Mouse (Mus musculus) ES-E14 (cell line): Measurements from ENCODE around the gene Fam83f. TPM values are rescaled to one million over a fixed set of nuclear protein-coding genes. Genes with fewer than 3 reads are reported as not detected.

Experiments used
- DNase-seq: peaks from one replicate; pipeline ENCODE4 v3.0.0-alpha.2; 2013; ENCODE audit warnings: low read depth, low spot score
- H3K27ac ChIP-seq: 2 replicates; pipeline ENCODE4 v1.5.1; 2012; ENCODE audit warnings: low read depth, mild to moderate bottlenecking, low read length, moderate library complexity, mixed read lengths; ENCODE audit not compliant: poor library complexity, insufficient read depth, severe bottlenecking
- H3K36me3 ChIP-seq: 2 replicates; pipeline ENCODE4 v1.6.1; 2012; ENCODE audit warnings: mild to moderate bottlenecking, low read length, moderate library complexity, mixed read lengths; ENCODE audit not compliant: control insufficient read depth, poor library complexity, insufficient read depth, severe bottlenecking
- H3K4me1 ChIP-seq, 2 experiments: fragments of 150-350 bp in 1 of 2; sonication (generic) in 1 of 2; 2 replicates each; pipeline ENCODE4 v1.6.1; 2012; ENCODE audit warnings: low read length in 2 of 2, mild to moderate bottlenecking in 1 of 2, mixed read lengths in 1 of 2; ENCODE audit not compliant: control insufficient read depth in 2 of 2, insufficient read depth in 2 of 2, poor library complexity in 1 of 2
- H3K4me3 ChIP-seq, 2 experiments: fragments of 150-350 bp in 1 of 2; sonication (generic) in 1 of 2; 2 replicates each; pipeline ENCODE4 v1.5.1; 2012; ENCODE audit warnings: low read length in 2 of 2, low read depth in 1 of 2, mild to moderate bottlenecking in 1 of 2, mixed read lengths in 1 of 2; ENCODE audit not compliant: insufficient read depth in 1 of 2, poor library complexity in 1 of 2, severe bottlenecking in 1 of 2
- H3K9ac ChIP-seq: 2 replicates; pipeline ENCODE4 v1.6.1; 2012; ENCODE audit warnings: low read depth, mild to moderate bottlenecking, low read length, mixed read lengths; ENCODE audit not compliant: poor library complexity, insufficient read depth, severe bottlenecking
- H3K9me3 ChIP-seq: fragments of 150-350 bp; sonication (generic); 2 replicates; pipeline ENCODE4 v1.6.1; 2012; ENCODE audit warnings: low read depth, mild to moderate bottlenecking, low read length; ENCODE audit not compliant: control insufficient read depth, insufficient read depth
- CHD2 ChIP-seq: IDR thresholded peaks from 2 replicates; pipeline ENCODE4 v1.6.1; 2014; ENCODE audit warnings: mild to moderate bottlenecking, low read depth, low read length, inconsistent platforms
- HCFC1 ChIP-seq: IDR thresholded peaks from 2 replicates; pipeline ENCODE4 v1.6.1; 2012; ENCODE audit warnings: low read length, inconsistent platforms, borderline replicate concordance; ENCODE audit not compliant: insufficient read depth
- MAFK ChIP-seq: IDR thresholded peaks from 2 replicates; pipeline ENCODE4 v1.6.1; 2014; ENCODE audit warnings: mild to moderate bottlenecking, low read depth, low read length, inconsistent platforms; ENCODE audit not compliant: insufficient read depth
- ZC3H11A ChIP-seq: IDR thresholded peaks from 2 replicates; pipeline ENCODE4 v1.6.1; 2012; ENCODE audit warnings: low read depth, mild to moderate bottlenecking, inconsistent platforms, low read length, borderline replicate concordance
- ZNF384 ChIP-seq: IDR thresholded peaks from 2 replicates; pipeline ENCODE4 v1.6.1; 2012; ENCODE audit warnings: low read depth, low read length, inconsistent platforms
- in situ Hi-C, 2 experiments: fragments of 600-800 bp; cut with MboI; formaldehyde crosslinking; loops; one replicate each; pipeline ENCODE4 v1.15.1; 2025; ENCODE audit warnings: low sequenced_read_pairs in 2 of 2, inconsistent platforms in 1 of 2; ENCODE audit not compliant: unreplicated experiment in 2 of 2
- total RNA-seq: library from RNA; depleted of rRNA; stranded (reverse); fragments of 300-350 nt; gene quantifications from 2 replicates; pipeline ENCODE4 v1.2.3, GENCODE M21; 2012

Gene Fam83f
- total RNA-seq, 1 experiment: 1.0 TPM

DNA sequence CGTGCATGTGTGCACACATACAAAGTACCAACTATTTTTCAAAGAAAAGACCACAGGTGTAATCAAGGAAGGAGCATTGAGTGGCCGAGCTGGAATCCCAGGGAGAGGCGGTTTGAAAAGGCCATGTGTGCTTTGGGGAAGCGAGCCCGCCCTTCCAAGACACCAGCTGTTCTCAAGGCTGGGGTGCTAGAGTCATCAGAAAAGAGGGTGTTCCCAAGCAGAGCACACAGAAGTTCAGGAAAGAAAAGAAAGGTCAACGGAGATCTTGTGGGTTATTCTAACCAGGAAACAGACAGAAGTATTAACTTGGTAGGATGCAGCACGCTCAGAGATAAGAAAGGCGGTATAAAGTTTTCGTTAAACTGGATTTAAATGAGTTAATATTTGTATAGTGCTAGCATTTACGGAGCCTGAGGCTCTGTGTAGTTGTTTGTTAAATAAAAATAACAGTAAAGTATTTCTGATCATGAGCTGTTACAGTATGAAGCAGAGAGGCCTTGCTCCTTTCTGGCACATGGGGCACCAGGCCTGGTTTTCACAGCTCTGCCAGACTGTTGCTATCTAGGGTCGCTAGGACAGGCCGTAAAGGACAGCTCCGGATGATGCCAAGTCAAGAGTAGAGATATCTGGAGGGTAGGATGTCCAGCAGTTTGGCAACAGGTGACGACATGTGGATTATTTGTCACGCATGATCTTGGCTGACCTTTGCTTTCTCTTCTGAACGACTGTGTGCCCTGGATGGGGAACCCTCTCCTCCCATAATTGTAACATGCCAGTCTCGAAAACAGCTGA, 26.4 kb upstream of the Fam83f start:
- TF ChIP-seq ZNF384: no peak
- no peak for TF ChIP-seq MAFK
- no peak for TF ChIP-seq CHD2
- TF ChIP-seq ZC3H11A: no peak
- TF ChIP-seq HCFC1: no peak
- DNase-seq: no peak
- in situ Hi-C loops: no loop called here

DNA sequence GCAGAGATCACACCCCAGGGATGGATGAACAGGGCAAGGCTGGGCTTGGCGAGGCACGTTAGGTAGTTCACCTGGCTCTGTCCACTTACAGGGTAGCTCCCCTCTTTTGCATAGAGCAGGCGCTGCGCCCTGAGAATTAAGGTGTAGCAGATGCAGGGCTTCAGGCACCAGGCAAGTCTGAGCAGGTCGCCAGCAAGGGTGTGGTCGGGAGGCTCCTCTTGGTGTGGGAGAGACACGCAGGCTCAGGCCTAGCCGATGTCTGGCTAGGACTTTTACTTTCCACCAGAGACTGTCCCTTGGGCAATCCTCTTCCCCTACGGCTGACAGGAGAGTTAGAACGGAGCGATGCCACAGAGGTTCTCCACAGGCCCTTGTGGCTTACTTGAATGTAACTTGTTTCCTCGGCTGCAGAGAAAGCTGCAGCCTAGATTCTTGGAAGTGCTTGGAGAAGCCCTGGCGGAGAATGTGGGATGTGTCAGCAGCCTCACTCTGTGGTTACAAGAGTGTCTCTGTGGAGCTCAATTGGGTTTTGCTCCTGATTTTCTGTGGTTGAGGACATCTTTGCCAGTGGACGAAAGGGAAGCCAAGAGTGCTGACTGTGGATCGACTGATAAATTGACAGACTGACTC, 22.6 kb upstream of the Fam83f start:
- Histone ChIP-seq H3K27ac (no peak overlapping the region), H3K4me1 (peaks cover 4 to 6% of the 10 kb centered on the region in 2 experiments; a peak in 3 of 4 replicates), H3K36me3 (no peaks in the 10 kb centered on the region), H3K9me3 (no peaks in the 10 kb centered on the region), H3K4me3 (peak overlapping the region in 1 of 2 experiments; percentile 20; a peak in 1 of 4 replicates), H3K9ac (no peak overlapping the region)
- TF ChIP-seq ZNF384 (no peak), MAFK (no peak), ZC3H11A (no peak), CHD2 (no peak), HCFC1 (no peak)
- no peak for DNase-seq
- in situ Hi-C loops: no loop called here

More for the DNA sequence above, 26.4 kb upstream of the Fam83f start:
- Histone ChIP-seq H3K36me3 (no peaks in the 10 kb centered on the region), H3K4me1 (peaks cover 4 to 6% of the 10 kb centered on the region in 2 experiments; a peak in 3 of 4 replicates), H3K9me3 (no peaks in the 10 kb centered on the region), H3K9ac (no peak overlapping the region), H3K27ac (no peak overlapping the region), H3K4me3 (no peak overlapping the region)

DNA sequence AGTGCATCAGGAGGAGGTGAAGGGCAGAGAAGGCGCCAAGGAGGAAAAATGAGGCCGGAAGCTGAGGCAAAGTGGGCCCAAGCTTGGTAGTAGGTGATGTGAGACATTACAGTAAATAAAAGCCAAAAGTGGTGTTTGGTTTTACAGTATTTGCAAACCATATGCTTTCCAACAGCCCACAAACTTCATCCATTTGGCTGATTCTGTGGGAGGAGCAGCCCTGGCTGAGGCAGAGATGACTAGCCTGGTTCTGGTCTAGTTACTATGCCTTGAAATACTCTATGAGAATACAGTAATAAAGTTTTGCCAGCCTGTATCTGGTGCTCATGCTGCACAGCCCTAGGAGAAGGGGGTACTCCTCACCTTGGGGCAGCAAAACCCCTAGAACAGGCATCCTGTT, 21.2 kb upstream of the Fam83f start:
- in situ Hi-C loops: no loop called here
- peaks cover 4 to 6% of the 10 kb centered on the region in 2 experiments; a peak in 3 of 4 replicates for H3K4me1 ChIP-seq
- H3K27ac ChIP-seq: no peak overlapping the region
- H3K4me3 ChIP-seq: no peak overlapping the region
- TF ChIP-seq ZC3H11A (no peak), MAFK (no peak), HCFC1 (no peak), ZNF384 (no peak), CHD2 (no peak)
- no peaks in the 10 kb centered on the region for H3K9me3 ChIP-seq
- H3K36me3 ChIP-seq: no peaks in the 10 kb centered on the region
- DNase-seq: no peak
- H3K9ac ChIP-seq: no peak overlapping the region

DNA sequence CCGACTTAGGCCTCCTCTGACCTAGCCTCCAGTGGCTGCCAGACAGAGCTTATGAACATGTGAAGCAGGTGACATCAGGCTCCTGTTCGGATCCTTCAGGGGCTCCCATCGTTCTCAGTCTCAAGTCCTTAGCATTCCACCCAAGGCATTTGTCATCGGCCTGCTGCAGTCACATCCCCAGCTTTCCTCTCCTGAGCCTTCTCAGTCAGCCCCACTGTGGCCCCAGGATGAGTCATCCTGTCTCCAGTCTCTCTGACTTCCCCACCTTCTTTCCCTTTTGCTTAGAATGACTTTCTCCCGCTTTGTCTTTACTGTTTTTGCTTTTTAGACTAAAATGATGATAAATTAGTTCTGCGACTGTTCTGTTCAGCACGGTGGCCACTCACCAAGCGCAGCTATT, 17.8 kb upstream of the Fam83f start:
- Histone ChIP-seq H3K4me1 (peaks cover under 1 to 4% of the 10 kb centered on the region in 2 experiments; a peak in 1 of 4 replicates), H3K9ac (no peak overlapping the region), H3K9me3 (no peaks in the 10 kb centered on the region), H3K27ac (no peak overlapping the region), H3K4me3 (no peak overlapping the region), H3K36me3 (no peaks in the 10 kb centered on the region)
- DNase-seq: no peak
- in situ Hi-C loops: no loop called here
- TF ChIP-seq ZNF384 (no peak), CHD2 (no peak), HCFC1 (no peak), ZC3H11A (no peak), MAFK (no peak)
